Comparison of ENCODE assay signal across 8 mouse cellular contexts in the genomic region with DNA sequence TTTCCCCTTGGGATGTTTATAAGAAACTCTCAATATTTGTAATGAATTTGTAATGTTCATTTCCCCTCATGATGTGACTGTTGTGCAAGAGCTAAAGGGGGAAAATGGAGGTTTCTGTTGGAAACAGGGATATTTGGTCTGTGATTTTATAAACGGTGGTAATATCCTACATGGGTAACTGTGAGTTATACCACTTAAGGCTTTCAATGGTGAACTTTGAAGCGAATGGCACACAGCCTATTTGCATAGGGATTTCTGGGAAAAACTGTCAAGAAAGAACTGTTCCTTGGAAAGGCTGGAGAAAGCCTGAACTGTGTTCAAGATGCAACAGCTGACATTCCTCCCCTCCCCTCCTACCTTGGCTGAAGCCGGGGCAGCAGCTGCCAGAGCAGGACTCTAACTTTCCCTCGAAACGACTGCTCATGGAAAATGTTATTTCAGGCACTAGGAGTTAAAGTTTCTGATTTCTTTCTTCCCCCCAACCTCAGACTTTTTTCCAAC. TPM values are rescaled to one million over a fixed set of nuclear protein-coding genes. Genes with fewer than 3 reads are reported as not detected.
DNase-seq lines count a peak whose midpoint lies in the region; ATAC-seq lines count a peak whose summit lies in the region.

No protein-coding gene starts in this region.

- 50% methylated on average over 5 of the region's 5 CpGs for WGBS in heart, embryonic 16.5 days
- WGBS in limb, embryonic 13.5 days, result 41% methylated on average over 5 of the region's 5 CpGs

- no peak overlapping the region for H3K9ac ChIP-seq in heart, embryonic 16.5 days (ENCODE audit: low read length)
- H3K9ac ChIP-seq in limb, embryonic 13.5 days, result no peak overlapping the region

- H3K27ac ChIP-seq in heart, embryonic 16.5 days (ENCODE audit: low read length), result peak overlapping the region; percentile 32
- 0 out of 2 replicates have a peak overlapping the region, but pooled peaks have one; percentile 2 for H3K27ac ChIP-seq in limb, embryonic 13.5 days

- 0 out of 2 replicates have a peak, but pooled peaks cover 2% of the 10 kb centered on the region for H3K4me1 ChIP-seq in heart, embryonic 16.5 days (ENCODE audit: control insufficient read depth, insufficient read depth, low read length)
- H3K4me1 ChIP-seq in limb, embryonic 13.5 days, result peaks cover 5% of the 10 kb centered on the region; the same call in 1 of the 2 replicates

- H3K27me3 ChIP-seq in heart, embryonic 16.5 days (ENCODE audit: control insufficient read depth, insufficient read depth, low read length), result peaks cover 3% of the 10 kb centered on the region; the same call in 1 of the 2 replicates
- peaks cover 38% of the 10 kb centered on the region for H3K27me3 ChIP-seq in limb, embryonic 13.5 days

- peak overlapping the region; percentile 96 for H3K4me2 ChIP-seq in heart, embryonic 16.5 days (ENCODE audit: low read depth, low read length)
- H3K4me2 ChIP-seq in limb, embryonic 13.5 days (replicated peaks), result peak overlapping the region; percentile 92

- peak; percentile 11 to 25 for DNase-seq in cerebellum, postnatal 10 days
- no peak for DNase-seq in cerebellum, adult 8-10 months
- peak; percentile 63 for DNase-seq in NIH3T3 (ENCODE audit: low read depth)
- no peak for DNase-seq in cerebellum, postnatal 14 days
- no peak for DNase-seq in thymus, postnatal 0 days (ENCODE audit: low spot score)
- DNase-seq in right cerebral cortex, postnatal 25 days, result no peak

- no peaks in the 10 kb centered on the region for H3K9me3 ChIP-seq in heart, embryonic 16.5 days (replicated peaks; ENCODE audit: control insufficient read depth, low read length)
- H3K9me3 ChIP-seq in limb, embryonic 13.5 days, result 0 out of 2 replicates have a peak, but pooled peaks cover 2% of the 10 kb centered on the region

- no peaks in the 10 kb centered on the region for H3K36me3 ChIP-seq in heart, embryonic 16.5 days (ENCODE audit: control insufficient read depth, insufficient read depth)
- H3K36me3 ChIP-seq in limb, embryonic 13.5 days, result no peaks in the 10 kb centered on the region

- peak overlapping the region; percentile 67; the same call in 1 of the 2 replicates for H3K4me3 ChIP-seq in heart, embryonic 16.5 days (ENCODE audit: low read length)
- H3K4me3 ChIP-seq in limb, embryonic 13.5 days, result peak overlapping the region; percentile 64

- no peak for ATAC-seq in heart, embryonic 16.5 days (replicated peaks; ENCODE audit: extremely low read depth, insufficient read depth, low FRiP score)
- no peak for ATAC-seq in limb, embryonic 13.5 days (ENCODE audit: low FRiP score, low read depth)

RNA-seq across cellular contexts. Expression of gene Igfbp7, which starts 1.4 kb away (rescaled TPM):
- 68.4 and 72.0 TPM in 2 replicates for polyA plus RNA-seq in heart, embryonic 16.5 days (2015; fragmentation: Nextera tagmentation; extraction: Ambion mirVana)
- polyA plus RNA-seq in limb, embryonic 13.5 days (2015; fragmentation: Nextera tagmentation; extraction: Ambion mirVana), result 33.4 and 35.0 TPM in 2 replicates
- polyA plus RNA-seq in thymus, postnatal 0 days (2015; fragmentation: Nextera tagmentation; extraction: Ambion mirVana), result 64.2 and 64.3 TPM in 2 replicates

Comparison
In these comparisons a context has a peak if more than half of its experiments do, and no peak if none do; other contexts are left out.
1. DNase-seq: peak in cerebellum, postnatal 10 days (2 of 2) and NIH3T3 (single experiment); none in cerebellum, adult 8-10 months (single experiment), cerebellum, postnatal 14 days (0 of 2), thymus, postnatal 0 days (single experiment) and right cerebral cortex, postnatal 25 days (single experiment).